Mouse (Mus musculus) gastrocnemius, adult 2 months (tissue): ENCODE measurements around the gene Cap2. TPM values are rescaled to one million over a fixed set of nuclear protein-coding genes. Genes with fewer than 3 reads are reported as not detected.
A peak's percentile ranks its signal among the peaks of the same experiment; 100 is the strongest.

Experiments used
- DNase-seq: peaks from one replicate; pipeline ENCODE4 v3.0.0; 2022
- H3K27ac ChIP-seq: fragments of 200-600 bp; 2 replicates; pipeline ENCODE4 v1.8.1; 2022; ENCODE audit warnings: mild to moderate bottlenecking
- H3K4me3 ChIP-seq: fragments of 200-600 bp; 2 replicates; pipeline ENCODE4 v1.8.1; 2022; ENCODE audit warnings: mild to moderate bottlenecking, moderate library complexity
- CTCF ChIP-seq: fragments of 200-600 bp; IDR thresholded peaks from 2 replicates; pipeline ENCODE4 v1.8.1; 2022; ENCODE audit warnings: antibody characterized with exemption, mild to moderate bottlenecking, moderate library complexity
- intact Hi-C: fragments of 180-260 bp; cut with DNase I; formaldehyde crosslinking; loops from one replicate; pipeline ENCODE4 v1.15.1; 2025
- total RNA-seq, 2 experiments: library from RNA; stranded (reverse); gene quantifications; 2 replicates each; pipeline ENCODE4 v1.2.3; 2021

The Cap2 gene
- total RNA-seq, 2 experiments from 2014 or later: 270 TPM

- no peak for DNase-seq
- Histone ChIP-seq H3K27ac (peak overlapping the region; percentile 64; the same call in 1 of the 2 replicates), H3K4me3 (no peak overlapping the region)
- no peak for TF ChIP-seq CTCF
- intact Hi-C loops: no loop called here
Measured at GRCm38 (mm10) chr13:46545081-46545480, 43.4 kb downstream of the Cap2 start.

GRCm38 (mm10) chr13:46546846-46547245, 45.2 kb downstream of the Cap2 start:
- Histone ChIP-seq H3K27ac (peak overlapping the region; percentile 77), H3K4me3 (no peak overlapping the region)
- TF ChIP-seq CTCF: no peak
- peak; percentile 51 for DNase-seq
- intact Hi-C loops: no loop called here

- no peak overlapping the region for H3K4me3 ChIP-seq
- no peak for TF ChIP-seq CTCF
- H3K27ac ChIP-seq: peak overlapping the region; percentile 77
- DNase-seq: no peak
- intact Hi-C loops: no loop called here
Measured at GRCm38 (mm10) chr13:46547253-46547652, 45.6 kb downstream of the Cap2 start.

GRCm38 (mm10) chr13:46548132-46548531, 46.5 kb downstream of the Cap2 start:
- Histone ChIP-seq H3K4me3 (no peak overlapping the region), H3K27ac (peak overlapping the region; percentile 77)
- no peak for TF ChIP-seq CTCF
- intact Hi-C loops: no loop called here
- DNase-seq: no peak

- DNase-seq: no peak
- intact Hi-C loops: no loop called here
- Histone ChIP-seq H3K4me3 (no peak overlapping the region), H3K27ac (peak overlapping the region; percentile 77)
- no peak for TF ChIP-seq CTCF
Measured at GRCm38 (mm10) chr13:46548600-46549179, 47.0 kb downstream of the Cap2 start.

- peak overlapping the region; percentile 50 for H3K27ac ChIP-seq
- no peak for DNase-seq
- H3K4me3 ChIP-seq: no peak overlapping the region
- no peak for TF ChIP-seq CTCF
- intact Hi-C loops: no loop called here
Measured at GRCm38 (mm10) chr13:46550627-46551026, 49.0 kb downstream of the Cap2 start.

- Histone ChIP-seq H3K4me3 (no peak overlapping the region), H3K27ac (peak overlapping the region; percentile 71)
- TF ChIP-seq CTCF: no peak
- no peak for DNase-seq
- intact Hi-C loops: no loop called here
Measured at GRCm38 (mm10) chr13:46554736-46555135, 53.1 kb downstream of the Cap2 start.

GRCm38 (mm10) chr13:46565913-46566312, 64.3 kb downstream of the Cap2 start:
- H3K27ac ChIP-seq: no peak overlapping the region
- DNase-seq: no peak
- intact Hi-C loops: no loop called here

GRCm38 (mm10) chr13:46569469-46569868, 67.8 kb downstream of the Cap2 start:
- DNase-seq: no peak
- Histone ChIP-seq H3K27ac (no peak overlapping the region; the same call in 1 of the 2 replicates), H3K4me3 (no peak overlapping the region)
- TF ChIP-seq CTCF: no peak
- intact Hi-C loops: no loop called here

More at GRCm38 (mm10) chr13:46565913-46566312, 64.3 kb downstream of the Cap2 start:
- no peak for TF ChIP-seq CTCF
- H3K4me3 ChIP-seq: no peak overlapping the region

GRCm38 (mm10) chr13:46571141-46571592, 69.5 kb downstream of the Cap2 start:
- intact Hi-C loops: loop anchor here (5.0 kb wide), 1 partner anchor 64 kb away; no protein-coding TSS in a partner anchor
- DNase-seq: peak; percentile 51
- peak overlapping the region; percentile 96 for H3K27ac ChIP-seq
- no peak for TF ChIP-seq CTCF
- H3K4me3 ChIP-seq: peak overlapping the region; percentile 58

- peak; percentile 88 for DNase-seq
- peak overlapping the region; percentile 96 for H3K27ac ChIP-seq
- intact Hi-C loops: loop anchor here (5.0 kb wide), 1 partner anchor 65 kb away; no protein-coding TSS in a partner anchor
- no peak for TF ChIP-seq CTCF
- H3K4me3 ChIP-seq: peak overlapping the region; percentile 58
Measured at GRCm38 (mm10) chr13:46571961-46572647, 70.5 kb downstream of the Cap2 start.

GRCm38 (mm10) chr13:46572648-46573163, 71.1 kb downstream of the Cap2 start:
- peak overlapping the region; percentile 96 for H3K27ac ChIP-seq
- no peak for DNase-seq
- TF ChIP-seq CTCF: no peak
- intact Hi-C loops: loop anchor here (5.0 kb wide), 1 partner anchor 65 kb away; no protein-coding TSS in a partner anchor
- H3K4me3 ChIP-seq: peak overlapping the region; percentile 58

- no peak for TF ChIP-seq CTCF
- H3K27ac ChIP-seq: peak overlapping the region; percentile 70; the same call in 1 of the 2 replicates
- no peak overlapping the region for H3K4me3 ChIP-seq
- intact Hi-C loops: loop anchor here (5.0 kb wide), 1 partner anchor 67 kb away; no protein-coding TSS in a partner anchor
- no peak for DNase-seq
Measured at GRCm38 (mm10) chr13:46574201-46574600, 72.6 kb downstream of the Cap2 start.
